Mouse (Mus musculus) thymus, adult 2 months (tissue): ENCODE measurements around the gene Ilkap.

Experiments
- CTCF ChIP-seq: fragments of 200-500 bp; IDR thresholded peaks from 2 replicates; pipeline ENCODE4 v1.5.1; 2012; ENCODE audit warnings: mild to moderate bottlenecking, control low read depth, low read length, moderate library complexity, borderline replicate concordance; ENCODE audit not compliant: control insufficient read depth, poor library complexity, insufficient read depth; ENCODE audit errors: extremely low read depth
- POLR2A ChIP-seq: fragments of 200-500 bp; IDR thresholded peaks from 2 replicates; pipeline ENCODE4 v1.6.1; 2012; ENCODE audit warnings: mild to moderate bottlenecking, low read length, control low read depth, moderate library complexity; ENCODE audit not compliant: control insufficient read depth, poor library complexity, insufficient read depth; ENCODE audit errors: extremely low read depth

- no peak for TF ChIP-seq CTCF
- no peak for TF ChIP-seq POLR2A
Observed at GRCm38 (mm10) chr1:91390369-91390768, 8.2 kb downstream of the Ilkap start.
